Mouse (Mus musculus) kidney, adult 9 months (tissue): ENCODE results near the gene Znrf3.
A peak's percentile ranks its signal among the peaks of the same experiment; 100 is the strongest.

Source experiments
- DNase-seq: peaks from one replicate; pipeline ENCODE4 v3.0.0; 2022

Gene Znrf3

GRCm38 (mm10) chr11:5263078-5263730 lies 181.4 kb downstream of the Znrf3 start:
- DNase-seq = no peak

GRCm38 (mm10) chr11:5261508-5262392 lies 182.9 kb downstream of the Znrf3 start, which contains the start of gene Kremen1:
TSS of gene Kremen1 (minus strand) at chr11:5261558.
- peak; percentile 95 for DNase-seq

- DNase-seq = peak; percentile 57
Observed at GRCm38 (mm10) chr11:5260942-5261459, 183.6 kb downstream of the Znrf3 start.

- DNase-seq = no peak
Observed at GRCm38 (mm10) chr11:5259944-5260598, 184.6 kb downstream of the Znrf3 start.

GRCm38 (mm10) chr11:5258036-5258435 lies 186.6 kb downstream of the Znrf3 start:
- peak; percentile 53 for DNase-seq

GRCm38 (mm10) chr11:5257151-5257862 lies 187.3 kb downstream of the Znrf3 start:
- peak; percentile 35 for DNase-seq

GRCm38 (mm10) chr11:5255509-5256014 lies 189.1 kb downstream of the Znrf3 start:
- no peak for DNase-seq

GRCm38 (mm10) chr11:5254016-5254415 lies 190.6 kb downstream of the Znrf3 start:
- no peak for DNase-seq

GRCm38 (mm10) chr11:5253528-5253927 lies 191.1 kb downstream of the Znrf3 start:
- no peak for DNase-seq

- no peak for DNase-seq
Observed at GRCm38 (mm10) chr11:5252727-5253126, 191.9 kb downstream of the Znrf3 start.

GRCm38 (mm10) chr11:5251112-5251511 lies 193.5 kb downstream of the Znrf3 start:
- no peak for DNase-seq

- DNase-seq = no peak
Observed at GRCm38 (mm10) chr11:5248200-5248599, 196.4 kb downstream of the Znrf3 start.

- no peak for DNase-seq
Observed at GRCm38 (mm10) chr11:5245431-5245830, 199.2 kb downstream of the Znrf3 start.

- DNase-seq = no peak
Observed at GRCm38 (mm10) chr11:5244749-5245130, 199.9 kb downstream of the Znrf3 start.

GRCm38 (mm10) chr11:5243812-5244748 lies 200.6 kb downstream of the Znrf3 start:
- DNase-seq = peak; percentile 66

- DNase-seq = no peak
Observed at GRCm38 (mm10) chr11:5243208-5243607, 201.4 kb downstream of the Znrf3 start.

GRCm38 (mm10) chr11:5242158-5242557 lies 202.5 kb downstream of the Znrf3 start:
- no peak for DNase-seq

- DNase-seq = no peak
Observed at GRCm38 (mm10) chr11:5239706-5240690, 204.6 kb downstream of the Znrf3 start.
